Mouse (Mus musculus) adrenal gland, postnatal 25 days (tissue): ENCODE data around the gene Fgfr2. TPM values are rescaled to one million over a fixed set of nuclear protein-coding genes. Genes with fewer than 3 reads are reported as not detected.
A peak's percentile ranks its signal among the peaks of the same experiment; 100 is the strongest.

Experiments used
- DNase-seq: peaks from one replicate; pipeline ENCODE4 v3.0.0; 2021; ENCODE audit warnings: mixed read lengths
- total RNA-seq: library from RNA; stranded (reverse); gene quantifications from 2 replicates; pipeline ENCODE4 v1.2.3, GENCODE M21; 2021

Gene Fgfr2
- total RNA-seq, 1 experiment from 2014 or later: 186 TPM

DNA sequence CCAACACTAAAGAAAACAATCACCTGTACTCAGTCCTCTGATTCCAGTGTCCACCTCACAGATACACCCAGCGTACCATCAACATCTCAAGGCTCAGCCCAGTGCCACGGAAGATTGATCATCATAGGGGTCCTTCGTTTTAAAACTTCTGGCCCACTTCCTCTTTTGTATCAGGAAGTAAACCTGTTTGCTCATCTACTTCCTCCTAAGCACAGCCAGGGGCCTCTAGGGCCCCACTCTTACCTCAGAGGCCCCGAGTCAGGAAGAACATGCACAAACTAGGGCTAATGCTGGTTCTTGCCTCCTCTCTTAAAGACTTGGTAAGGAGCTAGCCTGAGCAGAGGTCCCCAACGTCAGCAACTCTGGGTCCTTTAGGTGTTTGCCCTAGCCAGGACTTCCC is 799.7 kb downstream of the Fgfr2 start:
- no peak for DNase-seq

DNA sequence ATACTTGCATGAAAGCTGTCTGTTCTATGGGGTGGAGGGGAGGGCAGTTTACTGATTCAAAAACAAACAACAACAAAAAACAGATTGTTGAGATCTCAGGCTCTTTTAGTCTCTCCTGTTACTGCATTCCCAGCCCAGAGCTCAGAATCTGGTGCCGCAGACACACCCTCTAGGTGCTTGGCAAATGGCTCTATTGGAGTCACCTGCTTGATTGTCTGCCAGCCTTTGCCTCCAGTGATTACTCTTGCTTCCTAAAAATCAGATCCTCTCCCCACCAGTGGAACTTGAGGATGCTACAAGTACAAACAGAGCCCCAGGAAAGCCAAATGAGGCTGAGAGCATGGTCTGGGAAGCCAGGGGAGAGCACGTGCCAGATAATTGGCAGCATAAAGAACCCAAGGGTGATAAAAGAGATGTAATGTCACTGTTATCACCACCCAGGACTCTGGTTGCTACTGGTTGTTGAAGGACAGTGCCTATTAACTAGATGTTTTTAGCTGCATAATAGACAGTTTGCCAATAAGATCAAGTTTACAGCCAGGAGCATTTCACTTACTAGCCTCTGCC is 801.7 kb downstream of the Fgfr2 start:
- DNase-seq: no peak

- peak; percentile 47 for DNase-seq
These were observed 806.1 kb downstream of the Fgfr2 start, which contains the start of gene Chst15 for GRCm38 (mm10) chr7:132317036-132317541. TSS of gene Chst15 (minus strand) at chr7:132317228.

DNA sequence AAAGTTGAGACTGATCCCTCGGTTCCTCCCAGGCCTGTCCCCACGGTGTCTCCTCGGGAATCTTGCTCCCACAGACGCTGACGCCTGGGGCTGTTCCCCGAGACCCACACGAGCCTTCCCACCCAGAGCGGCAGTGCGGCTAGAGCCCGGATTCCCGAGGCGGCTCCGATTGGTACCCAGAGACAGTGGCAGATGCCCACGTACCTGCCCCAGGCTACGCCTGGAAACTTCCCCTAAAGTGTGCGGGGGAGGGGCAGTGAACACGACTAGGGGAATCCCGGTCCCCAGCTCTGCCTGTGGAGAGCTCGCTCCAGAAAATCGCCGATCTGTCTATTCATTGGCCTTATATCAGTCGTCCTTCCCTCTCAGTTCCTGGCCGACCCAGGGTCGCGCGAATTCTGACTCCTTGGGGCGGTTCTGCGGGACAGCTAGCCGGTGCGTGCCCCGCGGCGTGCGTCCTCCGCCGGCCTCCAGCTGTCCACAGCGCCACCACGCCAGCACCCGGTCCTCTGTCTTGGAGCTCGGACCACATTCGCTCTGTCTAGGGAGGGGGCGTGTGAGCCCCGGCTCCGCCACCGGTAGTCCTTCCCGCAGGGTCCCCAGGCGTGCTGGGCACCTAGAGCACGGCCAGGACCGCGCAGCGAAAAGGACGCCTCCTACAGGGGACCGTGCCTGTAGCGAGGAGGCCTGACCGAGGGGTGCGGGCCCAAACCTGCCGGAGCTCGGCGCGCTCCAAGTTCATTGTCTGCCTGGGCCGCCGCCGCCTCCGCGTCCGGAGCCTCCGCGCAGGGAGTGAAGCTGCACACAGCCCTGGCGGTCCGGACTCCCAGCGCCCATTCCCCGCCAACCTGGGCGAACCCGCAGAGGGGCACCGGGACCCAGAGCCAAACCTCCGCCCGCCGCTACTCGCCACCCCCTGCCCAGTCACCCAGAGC is 806.8 kb downstream of the Fgfr2 start:
- DNase-seq: peak; percentile 72

- peak; percentile 79 for DNase-seq
These were observed 807.7 kb downstream of the Fgfr2 start for GRCm38 (mm10) chr7:132315149-132316091.

GRCm38 (mm10) chr7:132312396-132312795 is 810.8 kb downstream of the Fgfr2 start:
- no peak for DNase-seq

GRCm38 (mm10) chr7:132308537-132309191 is 814.5 kb downstream of the Fgfr2 start:
- DNase-seq: no peak

- no peak for DNase-seq
These were observed 815.4 kb downstream of the Fgfr2 start for GRCm38 (mm10) chr7:132307722-132308271.

GRCm38 (mm10) chr7:132306671-132307412 is 816.3 kb downstream of the Fgfr2 start:
- no peak for DNase-seq

GRCm38 (mm10) chr7:132305492-132306375 is 817.4 kb downstream of the Fgfr2 start:
- DNase-seq: no peak

GRCm38 (mm10) chr7:132304424-132305085 is 818.6 kb downstream of the Fgfr2 start:
- no peak for DNase-seq

DNA sequence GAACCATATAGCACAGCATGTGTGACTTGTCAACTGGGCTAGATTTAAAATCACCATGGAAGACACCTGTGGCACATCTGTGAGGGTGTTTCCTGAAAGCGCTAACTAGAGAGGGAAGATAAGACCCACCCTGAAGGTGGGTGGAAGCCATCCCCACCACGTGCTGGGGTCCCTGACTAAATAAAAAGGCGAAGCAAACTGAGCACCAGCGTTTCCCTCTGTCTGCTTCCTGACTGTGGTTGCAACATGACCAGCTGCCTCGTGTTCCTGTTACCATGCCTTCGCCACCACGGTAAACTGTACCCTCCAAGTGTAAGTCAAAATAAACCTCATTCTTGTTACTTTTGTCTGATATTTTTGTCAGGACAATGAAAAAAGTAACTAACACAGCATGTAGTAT is 819.2 kb downstream of the Fgfr2 start:
- DNase-seq: no peak

GRCm38 (mm10) chr7:132302508-132303241 is 820.5 kb downstream of the Fgfr2 start:
- DNase-seq: peak; percentile 45

- DNase-seq: no peak
These were observed 823.4 kb downstream of the Fgfr2 start for GRCm38 (mm10) chr7:132299661-132300210.

DNA sequence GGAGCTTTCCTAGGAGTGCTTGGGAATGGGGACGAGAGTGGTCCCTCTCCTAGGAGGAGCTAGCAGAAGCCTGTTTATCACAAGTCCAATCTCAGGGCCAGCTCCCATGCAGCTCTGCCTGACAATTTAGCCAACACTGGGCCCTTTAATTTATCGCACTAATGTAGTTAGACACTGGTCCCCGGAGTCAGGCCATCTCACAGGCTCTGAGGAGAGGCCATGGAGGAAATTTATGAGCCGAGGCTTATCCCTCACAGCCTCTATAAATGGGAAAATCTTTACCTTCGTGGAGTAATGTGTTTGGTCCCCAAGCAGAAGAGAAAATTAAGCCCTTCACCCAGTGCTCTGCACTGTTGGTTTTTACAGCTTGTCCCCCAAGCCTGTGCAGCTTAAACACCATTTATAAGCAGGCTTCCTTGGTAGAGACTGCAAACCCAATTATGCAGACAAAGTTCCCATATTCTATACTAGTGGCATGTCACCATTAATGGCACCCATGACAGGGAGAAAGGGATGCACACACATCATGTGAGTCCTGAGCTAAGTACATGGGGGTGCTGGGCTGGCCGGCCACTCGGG is 824.6 kb downstream of the Fgfr2 start:
- no peak for DNase-seq

DNA sequence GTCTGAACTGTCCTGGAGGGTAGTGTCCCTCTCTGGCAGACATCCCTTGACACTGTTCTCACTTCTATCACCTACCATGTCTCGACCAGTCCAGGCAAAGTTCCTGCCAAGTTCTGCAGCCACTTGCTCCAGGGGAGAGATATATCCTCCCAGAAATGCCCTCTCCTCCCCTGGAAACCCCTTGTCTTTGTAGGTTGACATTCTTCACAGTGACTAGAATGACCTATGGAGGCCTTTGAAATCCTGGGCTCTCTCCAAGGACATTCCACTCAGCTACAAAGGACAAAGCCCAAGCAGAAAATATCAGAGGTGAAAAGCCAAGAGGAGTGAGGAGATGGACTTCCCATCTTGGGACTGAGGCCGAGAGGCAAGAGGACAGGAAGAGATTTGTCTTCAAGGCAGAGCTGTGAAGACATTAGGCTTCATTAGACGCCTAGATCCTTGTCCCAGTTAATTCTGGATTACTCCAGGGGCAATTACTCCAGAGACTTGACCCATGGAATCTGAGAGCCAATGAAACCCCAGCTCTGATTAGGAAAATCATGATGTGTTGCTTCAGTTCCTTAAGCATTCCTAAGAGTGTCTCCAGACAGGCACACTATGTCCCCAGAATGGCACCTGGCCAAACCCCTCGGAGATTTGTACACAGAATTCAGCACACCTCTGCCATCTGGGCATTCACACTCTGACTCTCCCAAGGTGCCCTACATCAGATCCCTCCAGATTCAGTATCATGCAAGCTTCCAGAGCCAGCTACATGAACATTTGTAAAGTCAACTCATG is 826.3 kb downstream of the Fgfr2 start:
- DNase-seq: no peak

DNA sequence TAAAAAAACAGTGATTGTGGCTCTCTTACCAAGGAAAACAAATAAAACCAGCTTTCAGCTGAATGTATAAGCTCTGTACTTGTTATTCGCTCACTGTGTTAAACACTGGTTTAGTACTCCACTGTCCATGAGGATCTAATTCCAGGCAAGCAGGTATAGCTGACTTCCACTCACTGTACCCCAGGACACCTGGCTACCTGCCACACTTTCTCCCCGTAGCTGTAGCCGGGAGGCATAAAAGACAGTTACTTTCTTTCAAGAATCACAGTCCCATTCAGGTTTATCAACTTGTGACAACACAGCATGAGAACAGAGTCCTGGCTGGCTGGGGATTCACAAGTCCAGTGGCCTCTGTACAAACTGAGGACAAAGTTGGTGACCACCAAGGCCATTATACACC is 827.0 kb downstream of the Fgfr2 start:
- DNase-seq: no peak
